Mouse (Mus musculus) ZHBTc4 (cell line): ENCODE data around the gene Lrrc8d.

Experiments
- DNase-seq: peaks from one replicate; pipeline ENCODE4 v3.0.0-alpha.2; 2011; ENCODE audit warnings: low read depth, low spot score

Gene Lrrc8d

GRCm38 (mm10) chr5:105715531-105716124, 15.9 kb downstream of the Lrrc8d start:
- DNase-seq = peak; percentile 40

GRCm38 (mm10) chr5:105717294-105717693, 17.5 kb downstream of the Lrrc8d start:
- DNase-seq = no peak

GRCm38 (mm10) chr5:105718138-105718670, 18.4 kb downstream of the Lrrc8d start:
- no peak for DNase-seq

DNA sequence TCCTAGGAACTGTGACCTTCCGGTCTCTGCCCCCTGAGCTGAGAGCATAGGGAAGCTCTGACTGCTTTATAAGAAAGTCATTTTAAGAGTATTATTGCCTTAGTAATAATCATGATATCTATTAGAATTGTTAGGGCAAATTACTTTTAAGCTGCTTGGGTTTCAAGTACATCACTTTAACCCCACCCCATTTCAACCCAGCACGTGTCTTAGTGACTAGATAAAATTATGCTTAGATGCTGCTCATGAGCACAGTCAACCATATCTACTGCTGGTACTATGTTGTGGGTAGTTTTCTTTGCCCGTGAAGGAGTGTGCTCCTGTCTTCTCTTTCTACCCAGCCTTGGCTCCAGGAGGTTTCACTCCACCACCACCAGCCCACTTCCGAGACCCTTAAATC, 21.5 kb downstream of the Lrrc8d start:
- DNase-seq = no peak

- no peak for DNase-seq
Observed at GRCm38 (mm10) chr5:105722807-105723206, 23.0 kb downstream of the Lrrc8d start.

- no peak for DNase-seq
Observed at GRCm38 (mm10) chr5:105730193-105730831, 30.5 kb downstream of the Lrrc8d start.

DNA sequence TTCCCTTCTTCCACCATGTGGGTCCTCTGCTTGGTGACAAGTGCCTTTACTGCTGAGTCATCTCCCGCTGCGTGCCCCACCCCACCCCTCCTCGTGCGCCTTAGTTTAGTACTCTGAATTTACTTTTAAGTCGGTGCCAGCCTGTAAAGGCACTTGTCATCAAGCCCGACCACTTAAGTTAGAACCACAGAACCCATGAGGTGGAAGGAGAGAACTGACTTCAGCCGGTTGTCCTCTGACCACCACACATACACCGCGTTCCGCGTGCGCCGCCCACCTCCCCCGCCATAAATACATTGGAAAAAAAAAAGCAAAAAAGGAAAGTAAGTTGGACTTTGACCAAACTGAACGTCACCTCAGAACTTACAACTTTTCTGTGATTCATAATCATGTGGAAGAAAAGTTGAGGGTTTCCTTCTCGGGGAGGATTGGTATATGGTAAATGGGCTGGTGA, 31.4 kb downstream of the Lrrc8d start:
- DNase-seq = no peak

- DNase-seq = peak; percentile 65
Observed at GRCm38 (mm10) chr5:105731627-105732432, 32.1 kb downstream of the Lrrc8d start.

DNA sequence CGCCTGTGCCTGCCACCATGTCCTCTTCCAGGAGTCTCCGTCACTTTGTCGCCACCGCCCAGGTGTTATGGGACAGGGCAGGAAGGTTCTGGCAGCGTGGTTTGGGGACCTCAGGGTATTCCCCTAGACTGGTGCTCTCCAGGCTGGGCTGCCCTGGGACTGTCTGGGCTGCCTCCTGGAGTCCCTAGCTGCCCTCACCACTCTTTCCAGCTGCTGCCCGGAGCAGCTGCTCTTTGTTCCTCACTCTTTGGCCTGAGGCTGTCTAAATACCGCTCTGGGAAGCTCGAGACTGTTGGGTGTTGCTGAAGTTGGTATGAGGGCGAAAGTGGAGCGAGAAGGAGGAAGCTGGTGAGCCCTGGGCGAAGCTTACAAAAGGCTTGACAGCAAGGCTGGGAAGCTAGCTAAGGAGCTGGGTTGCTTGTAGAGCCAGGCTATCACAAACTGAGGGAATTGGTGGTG, 32.7 kb downstream of the Lrrc8d start:
- no peak for DNase-seq

DNA sequence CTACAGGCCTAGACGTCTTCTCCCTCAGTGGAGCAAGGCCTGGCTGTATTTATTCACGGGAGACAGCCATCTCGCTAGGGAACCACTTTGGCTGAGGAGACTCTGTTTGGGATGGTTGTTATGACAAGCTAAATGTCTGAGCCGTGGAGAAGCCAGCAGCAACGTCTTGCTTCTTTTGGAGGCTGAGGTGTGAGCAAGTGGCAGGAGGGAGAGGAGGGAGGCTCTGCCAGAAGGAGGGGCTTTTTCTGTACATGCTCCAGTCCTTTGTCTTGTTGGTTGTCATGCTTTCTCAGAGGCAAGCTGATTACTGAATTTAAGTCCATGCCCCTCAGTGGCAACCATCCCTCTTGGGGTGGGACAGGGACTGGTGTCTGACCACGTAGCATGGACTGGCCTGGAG, 33.5 kb downstream of the Lrrc8d start:
- no peak for DNase-seq

DNA sequence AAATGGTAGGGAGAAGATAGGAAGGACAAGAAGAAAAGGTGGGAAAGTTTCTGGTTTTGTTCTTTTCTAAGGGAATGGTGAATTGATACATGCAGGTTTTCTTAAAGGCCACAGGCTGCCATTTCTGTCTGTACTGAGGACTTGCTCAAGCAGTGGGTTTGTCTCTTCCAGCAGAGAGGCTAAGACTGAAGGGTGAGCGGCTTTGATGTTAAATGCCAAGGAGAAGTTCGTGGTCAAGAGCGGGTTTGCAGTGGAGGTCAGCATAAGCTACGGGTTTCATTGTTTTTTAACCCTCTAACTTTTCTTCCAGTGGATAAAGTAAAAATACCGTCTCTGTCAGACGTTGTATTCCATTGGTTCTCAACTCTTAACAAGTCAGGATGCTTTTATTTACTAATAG, 36.6 kb downstream of the Lrrc8d start:
- no peak for DNase-seq

GRCm38 (mm10) chr5:105737145-105737544, 37.4 kb downstream of the Lrrc8d start:
- no peak for DNase-seq

- no peak for DNase-seq
Observed at GRCm38 (mm10) chr5:105740437-105740836, 40.7 kb downstream of the Lrrc8d start.

GRCm38 (mm10) chr5:105742641-105743040, 42.9 kb downstream of the Lrrc8d start:
- DNase-seq = no peak

GRCm38 (mm10) chr5:105745324-105745723, 45.6 kb downstream of the Lrrc8d start:
- no peak for DNase-seq

DNA sequence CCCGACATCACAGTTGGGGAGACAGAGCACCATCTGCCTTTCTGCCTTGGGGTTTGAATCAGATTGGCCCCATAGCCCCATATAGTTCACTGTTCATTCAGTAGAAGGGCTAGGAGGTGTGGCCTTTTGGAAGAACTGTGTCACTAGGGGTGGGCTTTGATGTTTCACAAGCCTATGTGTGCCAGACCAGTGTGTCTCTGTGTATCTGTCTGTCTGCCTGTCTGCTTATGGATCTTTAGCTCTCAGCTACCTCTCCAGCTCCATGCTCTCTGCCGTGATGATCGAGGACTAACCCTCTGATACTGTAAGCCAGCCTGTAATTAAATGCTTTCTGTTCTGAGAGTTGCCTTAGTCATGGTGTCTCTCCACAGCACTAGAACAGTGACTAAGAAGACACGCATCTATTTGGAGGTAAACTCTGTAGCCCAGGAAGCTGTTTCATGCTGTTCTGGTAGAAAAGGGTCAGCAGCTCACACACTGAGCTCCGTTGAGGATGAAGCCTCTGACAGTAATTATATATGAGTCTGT, 46.2 kb downstream of the Lrrc8d start:
- no peak for DNase-seq

- no peak for DNase-seq
Observed at GRCm38 (mm10) chr5:105754803-105755202, 55.0 kb downstream of the Lrrc8d start.

DNA sequence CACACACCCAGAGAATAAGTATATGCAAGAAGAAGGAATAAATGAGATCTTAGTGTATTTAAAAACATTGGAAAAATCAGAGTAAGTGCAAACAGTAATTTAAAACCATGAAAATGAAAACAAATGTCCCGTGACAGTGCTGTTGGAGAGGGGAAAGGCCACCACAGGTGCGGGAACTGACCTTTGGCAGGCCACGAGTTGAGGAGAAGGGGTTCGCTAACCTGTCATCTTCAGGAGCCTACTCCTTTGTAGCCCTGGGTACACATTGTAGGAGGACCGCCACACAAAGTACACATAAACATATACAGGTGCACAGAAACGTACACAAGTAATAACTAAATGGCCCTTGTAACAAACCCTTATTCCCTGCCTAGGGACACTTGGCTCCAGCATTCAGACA, 55.7 kb downstream of the Lrrc8d start:
- no peak for DNase-seq

GRCm38 (mm10) chr5:105757978-105758377, 58.2 kb downstream of the Lrrc8d start:
- DNase-seq = peak; percentile 41

DNA sequence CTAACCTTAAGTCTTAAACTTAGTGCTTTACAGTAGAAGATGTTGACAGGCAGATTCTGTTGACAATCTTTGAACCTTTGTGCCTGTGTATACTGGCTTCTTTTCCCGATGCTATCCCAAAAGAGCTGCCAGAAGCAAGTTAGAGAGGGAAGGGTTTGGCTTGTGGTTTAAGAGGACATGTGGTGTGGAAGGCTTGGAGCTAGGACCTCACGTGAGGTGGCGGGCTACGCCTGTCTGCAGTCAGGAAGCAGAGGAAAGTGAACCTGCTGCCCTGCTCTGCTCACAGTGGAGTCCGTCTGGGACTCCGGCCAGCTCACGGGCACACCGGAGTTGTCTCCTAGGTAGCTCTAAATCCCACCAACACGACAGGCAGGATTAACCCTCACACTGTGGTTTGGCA, 59.1 kb downstream of the Lrrc8d start:
- no peak for DNase-seq

DNA sequence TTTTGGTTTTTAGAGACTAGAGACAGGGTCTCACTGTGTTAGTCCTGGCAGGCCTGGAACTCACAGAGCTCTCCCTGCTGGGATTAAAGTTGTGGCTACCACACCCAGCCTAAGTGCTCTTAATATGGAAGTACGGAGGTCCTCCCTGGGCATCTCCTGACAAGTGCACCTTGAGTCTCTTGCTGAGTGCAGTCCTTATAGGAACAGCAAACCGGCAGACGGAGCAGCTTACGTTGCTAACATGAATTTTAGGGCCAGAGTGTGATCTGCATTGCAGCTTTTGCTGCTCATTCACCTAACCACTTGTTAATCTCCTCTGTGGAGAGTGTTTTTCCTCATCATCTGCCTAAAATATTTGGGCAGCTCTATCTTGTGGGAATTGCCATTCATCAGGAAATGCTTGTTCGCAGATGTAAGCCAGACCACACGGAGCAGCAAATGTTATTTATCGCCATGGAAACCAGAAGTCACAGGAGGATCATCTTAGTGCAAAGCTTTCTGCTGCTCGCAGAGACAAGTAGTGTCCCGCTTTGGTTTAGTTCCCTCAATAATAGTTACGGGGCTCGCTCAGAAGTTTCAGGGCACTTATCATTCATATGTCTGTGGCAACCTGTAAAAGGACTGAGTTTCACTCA, 62.2 kb downstream of the Lrrc8d start:
- DNase-seq = no peak

DNA sequence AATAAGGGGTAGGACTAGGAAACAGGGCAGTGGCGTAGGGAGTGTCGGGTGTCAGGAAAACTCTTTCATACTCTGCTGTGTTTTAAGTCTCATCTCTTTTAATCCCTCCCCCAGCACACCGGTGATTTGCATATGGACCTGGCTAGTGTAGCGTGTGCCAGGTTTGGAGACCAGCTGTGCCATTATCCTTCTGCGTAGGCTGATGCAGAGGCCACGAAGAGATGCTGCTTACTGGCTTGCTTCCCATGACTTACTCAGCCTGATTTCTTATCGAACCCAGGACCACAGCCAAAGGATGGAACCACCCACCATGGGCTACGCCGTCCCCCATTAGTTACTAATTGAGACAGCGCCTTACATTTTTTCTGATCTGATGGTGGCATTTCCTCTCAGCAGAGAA, 64.6 kb downstream of the Lrrc8d start:
- no peak for DNase-seq
